Mouse (Mus musculus): ENCODE data around the gene Cdkn3.

- TF ChIP-seq POLR2A (IDR thresholded peaks at IDR 0.05; ENCODE audit: control insufficient read depth, low read depth, low read length) (no peak), CTCF (IDR thresholded peaks at IDR 0.05; ENCODE audit: control insufficient read depth, insufficient read depth, insufficient replicate concordance, low read depth, low read length) (no peak)
These were observed 43.5 kb downstream of the Cdkn3 start for GRCm38 (mm10) chr14:46803791-46804190.
